Mouse (Mus musculus) E14TG2a.4 (cell line): ENCODE measurements at regions not wholly inside any gene's neighbourhood (a gene's known extent, or its start where the extent isn't known, plus 50 kb on each side); places are given as distances from the start of the nearest gene placed in this dataset.

Experiments used
- CTCF ChIP-seq: conservative IDR thresholded peaks from 2 replicates; pipeline ENCODE4 v1.5.1; 2014; ENCODE audit warnings: low read length
- NANOG ChIP-seq: IDR thresholded peaks from 2 replicates; pipeline ENCODE4 v1.6.1; 2014; ENCODE audit warnings: borderline replicate concordance, low read length, mixed read lengths
- POU5F1 ChIP-seq: IDR thresholded peaks from 2 replicates; pipeline ENCODE4 v1.6.1; 2014; ENCODE audit warnings: low read length, borderline replicate concordance

GRCm38 (mm10) chr19:6660723-6661507 lies 118.1 kb upstream of the Slc22a12 start:
- TF ChIP-seq CTCF (peak; percentile 36), POU5F1 (no peak), NANOG (no peak)
